Mouse (Mus musculus) thymus, adult 2 months (tissue): ENCODE data around the gene 9430038I01Rik.

ENCODE experiments used
- CTCF ChIP-seq: fragments of 200-500 bp; IDR thresholded peaks from 2 replicates; pipeline ENCODE4 v1.5.1; 2012; ENCODE audit warnings: mild to moderate bottlenecking, control low read depth, low read length, moderate library complexity, borderline replicate concordance; ENCODE audit not compliant: control insufficient read depth, poor library complexity, insufficient read depth; ENCODE audit errors: extremely low read depth
- POLR2A ChIP-seq: fragments of 200-500 bp; IDR thresholded peaks from 2 replicates; pipeline ENCODE4 v1.6.1; 2012; ENCODE audit warnings: mild to moderate bottlenecking, low read length, control low read depth, moderate library complexity; ENCODE audit not compliant: control insufficient read depth, poor library complexity, insufficient read depth; ENCODE audit errors: extremely low read depth

GRCm38 (mm10) chr7:137426693-137427092 is 16.1 kb upstream of the 9430038I01Rik start:
- TF ChIP-seq POLR2A (no peak), CTCF (no peak)
